Mouse (Mus musculus): ENCODE measurements around the gene Fbxl20.

Gene Fbxl20

GRCm38 (mm10) chr11:98086574-98086973 is 63.6 kb downstream of the Fbxl20 start:
- no peak for DNase-seq

GRCm38 (mm10) chr11:98086141-98086540 is 64.1 kb downstream of the Fbxl20 start:
- DNase-seq = no peak

- no peak for DNase-seq
Measured at GRCm38 (mm10) chr11:98082745-98083144, 67.5 kb downstream of the Fbxl20 start.

GRCm38 (mm10) chr11:98080450-98080849 is 69.8 kb downstream of the Fbxl20 start:
- no peak for DNase-seq

DNA sequence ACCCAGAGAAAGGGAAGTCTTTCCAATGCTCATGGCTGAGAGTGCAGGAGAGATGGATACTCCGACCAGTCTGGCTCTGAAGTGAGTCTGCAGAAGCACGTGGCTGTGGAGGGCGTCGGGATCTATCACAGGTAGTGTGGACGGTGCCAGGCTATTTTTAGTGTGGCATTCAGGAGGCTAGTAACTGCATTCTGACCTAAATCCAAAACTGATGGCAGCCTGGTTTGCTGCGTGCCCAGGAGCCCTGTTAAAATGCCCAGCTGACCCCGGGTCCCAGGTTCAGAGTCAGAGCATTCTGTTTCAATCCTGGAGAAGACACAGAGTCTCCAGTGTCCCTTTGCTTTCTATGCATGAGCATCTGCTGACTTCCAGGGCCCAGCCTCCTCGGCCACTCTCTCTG is 73.1 kb downstream of the Fbxl20 start:
- no peak for DNase-seq

GRCm38 (mm10) chr11:98075195-98075808 is 74.9 kb downstream of the Fbxl20 start:
- DNase-seq = peak; percentile 80 to 90

- no peak for DNase-seq
Measured at GRCm38 (mm10) chr11:98073442-98073841, 76.8 kb downstream of the Fbxl20 start.

DNA sequence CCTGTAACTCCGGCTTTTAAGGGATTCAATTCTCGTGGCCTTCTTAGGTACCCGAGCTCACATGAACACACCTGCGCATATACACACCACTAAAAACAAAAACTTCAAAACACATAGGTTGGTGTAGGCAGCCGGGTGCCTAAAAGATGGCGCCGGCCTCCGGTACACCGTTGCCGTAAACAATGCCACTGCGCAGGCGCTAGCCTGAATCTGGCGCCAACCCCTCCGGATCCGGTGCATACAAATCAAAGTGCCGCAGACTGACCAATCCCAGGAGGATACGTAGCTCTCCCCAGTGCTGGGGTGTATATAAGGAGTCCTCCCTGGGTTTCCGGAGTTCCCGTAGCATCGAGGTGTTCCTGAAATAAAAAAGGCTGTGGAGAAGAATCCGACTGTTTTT is 82.9 kb downstream of the Fbxl20 start:
- DNase-seq = no peak

- no peak for DNase-seq
Measured at GRCm38 (mm10) chr11:98066201-98066600, 84.0 kb downstream of the Fbxl20 start.

DNA sequence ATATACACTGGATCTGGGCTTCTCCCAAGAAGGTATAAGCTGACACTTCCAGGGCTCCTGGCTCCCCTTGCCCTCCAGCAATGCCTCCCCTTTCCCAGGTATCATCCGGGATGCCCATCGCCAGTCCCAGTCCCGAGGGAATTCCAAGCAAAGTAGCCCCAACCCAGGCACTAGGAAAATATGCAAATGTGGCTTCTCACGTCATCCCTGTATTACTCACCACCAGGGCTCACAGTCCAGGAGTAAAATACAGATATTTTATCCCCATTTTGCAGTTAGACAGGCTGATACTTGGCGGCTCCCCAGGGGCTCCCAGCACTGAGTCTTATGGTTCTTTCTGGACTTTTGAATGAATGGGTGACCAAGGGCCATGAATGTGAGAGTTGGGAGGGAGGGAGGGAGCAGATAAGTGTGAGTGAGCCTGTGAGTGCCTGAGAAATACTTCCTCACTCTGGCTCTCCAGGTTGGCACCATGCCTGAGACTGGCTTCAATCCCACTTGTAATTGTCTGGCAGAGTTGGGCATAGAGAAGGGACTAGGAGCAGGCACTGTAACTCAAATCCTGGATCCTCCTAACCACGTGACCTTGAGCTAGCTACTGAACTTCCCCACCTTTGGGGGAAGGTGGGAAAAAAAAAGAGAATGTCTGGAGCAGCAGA is 88.2 kb downstream of the Fbxl20 start:
- DNase-seq = peak; percentile 58 to 61

DNA sequence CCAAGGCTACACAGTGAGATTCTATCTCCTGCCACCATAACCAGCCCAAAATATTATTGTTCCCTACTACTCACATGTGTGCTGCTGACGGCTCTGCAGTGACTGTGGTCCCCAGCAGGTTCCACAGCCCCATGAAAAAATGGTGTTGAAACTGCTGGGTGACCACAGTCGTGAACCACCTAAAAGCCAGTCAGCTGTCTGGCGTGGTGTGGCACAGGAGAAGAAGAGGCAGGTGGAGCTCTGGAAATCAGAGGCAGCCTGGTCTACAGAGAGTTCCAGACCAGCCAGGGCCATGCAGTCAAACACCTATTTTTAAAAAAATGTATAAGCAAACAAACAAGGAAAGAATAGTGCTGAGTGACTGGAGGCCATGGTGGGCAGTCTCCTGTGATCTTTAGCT is 88.8 kb downstream of the Fbxl20 start:
- no peak for DNase-seq

DNA sequence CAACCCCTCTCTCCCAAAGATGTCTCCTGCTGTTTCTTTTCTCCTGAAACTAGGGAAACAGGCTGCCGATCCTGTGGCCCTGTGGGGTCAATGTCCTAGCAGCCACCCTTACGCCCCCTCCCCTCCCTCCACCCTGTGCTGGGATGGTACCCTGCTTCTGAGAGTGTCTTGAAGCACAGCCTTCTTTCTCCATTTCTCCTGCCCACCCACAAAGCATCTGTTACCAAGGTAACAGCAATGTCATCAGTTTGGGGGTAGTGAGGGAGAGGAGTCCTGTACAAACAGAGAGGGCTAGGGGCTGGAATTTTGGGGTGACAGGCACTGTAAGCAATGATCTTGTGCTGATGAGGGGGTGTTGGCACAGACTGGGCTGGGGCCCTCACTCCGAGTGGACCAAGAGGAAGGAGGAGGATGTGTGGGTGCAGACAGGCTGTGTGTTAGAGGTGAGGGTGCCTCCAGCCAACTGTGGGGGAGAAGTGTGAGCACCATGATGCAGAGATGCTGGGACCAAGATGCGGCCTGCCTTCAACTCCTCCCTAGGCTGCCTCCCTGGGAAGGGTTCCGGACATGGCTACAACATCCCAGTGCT is 90.0 kb downstream of the Fbxl20 start:
- DNase-seq = no peak

DNA sequence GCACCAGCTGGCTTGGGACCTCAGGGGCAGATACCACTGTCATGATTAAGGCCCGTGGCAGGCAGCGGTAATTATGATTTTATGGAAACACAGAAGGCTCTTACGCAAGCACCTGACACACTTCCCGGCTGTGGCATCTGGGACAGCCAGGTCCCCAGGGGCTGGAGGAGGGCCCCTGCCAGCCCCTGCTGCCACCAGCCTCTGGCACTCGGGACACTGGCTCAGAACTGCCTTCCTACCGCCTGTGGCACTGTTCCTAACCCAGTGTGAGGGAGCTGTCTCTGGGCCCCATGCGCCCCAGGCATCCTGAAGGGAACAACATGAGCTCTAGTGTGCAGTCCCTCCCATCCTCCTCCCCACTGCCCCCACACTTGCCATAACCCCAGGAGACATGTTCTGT is 90.5 kb downstream of the Fbxl20 start:
- no peak for DNase-seq

GRCm38 (mm10) chr11:98057998-98058397 is 92.2 kb downstream of the Fbxl20 start:
- peak in 1 of 2 experiments; percentile 25 for DNase-seq

- DNase-seq = no peak
Measured at GRCm38 (mm10) chr11:98057466-98057865, 92.7 kb downstream of the Fbxl20 start.

GRCm38 (mm10) chr11:98052989-98053834 is 97.0 kb downstream of the Fbxl20 start, which contains the start of gene Stac2:
Stac2 (minus strand) TSS chr11:98053462.
- peak; percentile 71 to 81 for DNase-seq

GRCm38 (mm10) chr11:98052129-98052988 is 97.8 kb downstream of the Fbxl20 start:
- peak; percentile 29 to 38 for DNase-seq

DNA sequence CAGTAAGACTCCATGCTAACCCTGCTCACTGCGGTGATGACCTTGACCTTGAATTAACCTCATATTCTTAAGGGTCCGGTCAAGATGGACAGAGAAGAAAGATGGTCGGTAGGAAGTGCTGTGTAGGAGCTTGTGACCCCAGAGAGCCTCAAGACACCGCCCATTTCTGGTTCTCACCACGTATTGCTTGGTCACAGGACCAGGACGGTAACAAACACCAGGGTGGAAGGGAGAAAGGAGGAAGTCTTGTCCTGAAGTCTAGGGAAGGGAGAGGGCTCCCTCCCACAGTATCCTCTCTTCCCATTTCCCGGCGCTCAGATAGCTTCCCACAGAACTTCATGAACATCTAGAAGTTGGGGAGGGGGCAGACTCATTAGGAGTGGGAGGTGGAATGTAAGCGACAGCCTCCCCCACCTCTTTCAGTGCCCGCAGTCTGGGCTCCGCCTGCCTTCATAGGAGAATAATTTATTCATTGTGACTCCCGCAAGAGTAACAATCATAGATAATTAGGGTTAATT is 98.5 kb downstream of the Fbxl20 start:
- no peak for DNase-seq

DNA sequence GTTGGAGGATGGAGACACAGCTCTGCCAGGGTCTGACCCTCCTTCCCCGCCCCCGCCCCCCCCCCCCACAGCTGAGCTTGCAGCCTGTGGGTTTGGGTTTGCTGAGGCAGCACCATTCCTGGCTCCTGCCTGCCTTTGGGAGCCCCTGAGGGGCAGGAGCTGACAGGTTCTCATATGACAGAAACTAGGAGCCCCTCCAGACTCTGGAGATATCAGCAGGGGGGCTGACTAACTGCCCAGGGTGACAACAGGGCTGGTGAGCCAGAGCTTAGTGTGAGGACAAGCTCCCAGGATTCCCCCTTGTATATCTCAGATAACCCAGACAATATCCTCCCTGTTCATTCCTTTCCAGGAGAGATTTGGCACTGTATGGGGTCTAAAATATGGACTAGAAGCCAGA is 99.3 kb downstream of the Fbxl20 start:
- DNase-seq = no peak

GRCm38 (mm10) chr11:98050520-98050815 is 99.7 kb downstream of the Fbxl20 start:
- no peak for DNase-seq

DNA sequence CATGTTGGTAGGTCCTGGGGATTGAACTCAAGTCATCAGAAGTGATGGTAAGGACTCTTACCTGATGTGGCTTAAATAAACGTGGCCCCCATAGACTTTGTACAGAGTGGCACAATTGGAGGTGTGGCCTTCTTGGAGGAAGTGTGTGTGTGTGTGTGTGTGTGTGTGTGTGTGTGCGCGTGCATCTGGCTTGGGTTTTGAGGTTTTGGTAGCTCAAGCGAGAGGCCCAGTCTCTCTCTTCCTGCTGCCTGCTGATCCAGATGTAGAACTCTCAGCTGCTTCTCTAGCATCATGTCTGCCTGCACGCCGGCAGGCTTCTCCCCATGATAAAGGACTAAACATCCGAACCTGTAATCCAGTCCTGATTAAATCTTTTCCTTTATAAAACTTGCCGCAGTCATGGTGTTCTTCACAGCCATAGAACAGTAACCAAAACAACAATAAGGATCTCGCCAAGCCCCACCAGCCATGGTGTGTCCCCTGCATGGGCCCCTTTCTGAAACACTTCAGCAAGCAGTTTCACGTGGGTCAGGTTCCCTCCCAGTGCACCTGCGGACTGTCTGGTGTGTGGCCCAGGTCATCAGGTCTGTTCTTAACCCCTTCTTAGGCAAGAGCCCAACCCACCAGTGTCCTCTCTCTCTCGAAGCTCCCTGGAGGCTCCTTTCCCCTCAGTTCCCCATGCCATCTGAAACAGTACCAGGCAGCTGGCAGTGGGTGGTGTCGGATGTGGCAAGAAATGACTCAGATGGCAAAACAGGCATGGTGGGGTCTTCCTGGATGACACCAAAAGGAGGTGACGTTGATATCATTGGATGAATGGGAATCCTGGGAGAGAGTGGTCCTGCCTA is 100.3 kb downstream of the Fbxl20 start:
- no peak for DNase-seq
